Mouse (Mus musculus) duodenum, adult 2 months (tissue): ENCODE measurements around the gene Prpf8. TPM values are rescaled to one million over a fixed set of nuclear protein-coding genes. Genes with fewer than 3 reads are reported as not detected.

ENCODE experiments used
- polyA plus RNA-seq: library from polyadenylated mRNA; depleted of rRNA; stranded (reverse); fragments of >200 nt; gene quantifications from 2 replicates; pipeline ENCODE4 v1.2.3, GENCODE M21; 2012; ENCODE audit warnings: low replicate concordance; rRNA removed

Gene Prpf8
- 21.5 and 27.7 TPM in 2 replicates for polyA plus RNA-seq

DNA sequence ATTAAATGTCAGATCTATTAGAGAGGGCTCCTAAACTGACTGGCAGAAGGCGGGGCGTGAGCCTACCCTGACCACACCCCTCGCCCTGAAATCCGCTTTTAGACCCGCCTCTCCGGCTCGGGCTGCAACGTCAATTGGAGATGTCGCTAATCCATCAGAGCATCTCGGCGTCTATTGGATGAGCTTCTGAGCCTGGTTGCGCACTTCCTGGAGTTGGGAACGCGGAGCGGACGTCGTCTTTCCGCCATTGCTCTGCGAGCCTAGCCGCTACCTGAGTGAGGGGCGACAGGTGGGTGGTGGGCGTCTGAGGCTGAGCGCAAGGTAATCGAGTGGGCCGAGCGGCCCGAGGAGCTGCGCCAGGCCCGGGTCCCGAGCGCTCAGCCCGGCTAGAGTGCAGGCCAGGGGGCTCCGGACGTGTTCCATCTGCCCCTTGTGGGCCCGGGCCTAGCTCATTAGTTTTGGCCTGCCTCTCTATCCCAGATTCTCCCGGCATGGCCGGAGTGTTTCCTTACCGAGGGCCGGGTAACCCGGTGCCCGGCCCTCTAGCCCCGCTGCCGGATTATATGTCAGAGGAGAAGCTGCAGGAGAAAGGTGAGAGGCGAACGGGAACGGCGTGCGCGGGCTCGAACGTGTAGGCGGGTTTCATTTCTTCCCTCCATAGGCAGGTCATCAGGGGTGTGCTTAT, at the start of gene Prpf8:
Gene Prpf8, plus strand, starts transcription at position 216 of the 685 bp plus-strand sequence.

DNA sequence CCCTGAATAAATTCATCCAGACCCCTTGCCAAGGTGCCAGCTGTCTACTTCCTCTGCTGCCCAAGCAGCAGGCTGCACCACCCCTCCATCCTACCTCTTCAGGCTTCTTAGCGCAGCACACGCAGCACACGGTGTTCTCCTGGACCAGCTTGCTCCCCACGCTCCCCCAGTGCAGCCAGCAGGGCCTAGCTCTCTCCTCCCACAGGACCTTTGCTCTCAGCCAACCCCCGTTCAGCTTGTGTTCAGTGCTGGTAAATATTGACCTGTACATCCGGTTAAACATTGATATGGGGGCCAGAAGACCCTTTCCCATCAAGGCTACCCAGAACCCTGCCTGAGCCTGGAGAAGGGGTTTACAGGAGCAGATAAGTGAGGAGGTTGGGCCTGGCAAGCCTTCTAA, 47.3 kb upstream of the Prpf8 start, which contains the start of gene Serpinf2:
Gene Serpinf2, minus strand, starts transcription at position 229 of the 400 bp plus-strand sequence.

DNA sequence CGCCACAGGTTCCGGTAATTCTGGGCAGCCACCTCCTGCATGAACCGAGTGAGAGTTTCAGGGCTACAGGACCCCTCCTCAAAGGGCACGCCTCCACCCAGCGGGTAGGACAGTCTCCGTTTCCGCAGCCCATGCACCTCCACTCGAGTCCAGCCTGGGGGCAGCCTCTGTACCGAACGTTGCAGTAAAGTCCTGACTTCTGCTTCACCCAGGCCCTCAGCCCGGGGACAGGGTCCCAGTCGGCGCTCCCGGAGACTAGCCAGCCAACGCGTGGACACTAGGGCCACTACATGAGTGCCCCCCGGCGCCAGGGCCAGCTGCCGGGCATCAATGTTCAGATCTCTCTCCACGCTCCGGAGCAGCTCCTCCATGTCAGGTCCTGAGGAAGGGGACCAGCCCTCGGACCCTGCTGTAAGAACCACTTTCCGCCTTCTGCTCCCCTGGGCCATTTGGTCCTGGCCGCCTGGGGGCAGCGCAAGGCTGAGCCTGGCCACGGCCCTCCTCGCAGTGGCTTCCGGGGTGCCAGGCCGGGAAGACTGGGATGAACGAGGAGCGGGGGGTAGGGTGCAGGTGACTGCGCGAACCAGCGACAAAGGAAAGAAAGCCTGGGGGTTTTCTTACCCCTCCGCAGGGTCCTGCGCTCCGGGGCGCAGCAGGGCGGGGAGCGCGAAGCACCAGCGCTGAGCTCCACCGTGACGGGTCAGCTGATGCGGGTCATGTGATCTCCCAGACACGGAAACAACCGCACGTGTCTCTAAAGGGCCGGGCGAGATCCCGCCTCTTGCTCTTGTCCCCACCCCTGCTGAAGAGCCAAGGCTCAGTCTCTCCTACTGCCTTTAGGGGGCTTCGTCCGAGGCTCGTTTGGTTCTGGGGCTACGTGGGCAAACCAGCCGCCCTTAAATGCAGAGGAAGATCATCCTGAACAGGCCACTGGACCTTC, 32.4 kb upstream of the Prpf8 start, which contains the start of gene Wdr81:
Gene Wdr81, minus strand, starts transcription at position 727 of the 940 bp plus-strand sequence.

DNA sequence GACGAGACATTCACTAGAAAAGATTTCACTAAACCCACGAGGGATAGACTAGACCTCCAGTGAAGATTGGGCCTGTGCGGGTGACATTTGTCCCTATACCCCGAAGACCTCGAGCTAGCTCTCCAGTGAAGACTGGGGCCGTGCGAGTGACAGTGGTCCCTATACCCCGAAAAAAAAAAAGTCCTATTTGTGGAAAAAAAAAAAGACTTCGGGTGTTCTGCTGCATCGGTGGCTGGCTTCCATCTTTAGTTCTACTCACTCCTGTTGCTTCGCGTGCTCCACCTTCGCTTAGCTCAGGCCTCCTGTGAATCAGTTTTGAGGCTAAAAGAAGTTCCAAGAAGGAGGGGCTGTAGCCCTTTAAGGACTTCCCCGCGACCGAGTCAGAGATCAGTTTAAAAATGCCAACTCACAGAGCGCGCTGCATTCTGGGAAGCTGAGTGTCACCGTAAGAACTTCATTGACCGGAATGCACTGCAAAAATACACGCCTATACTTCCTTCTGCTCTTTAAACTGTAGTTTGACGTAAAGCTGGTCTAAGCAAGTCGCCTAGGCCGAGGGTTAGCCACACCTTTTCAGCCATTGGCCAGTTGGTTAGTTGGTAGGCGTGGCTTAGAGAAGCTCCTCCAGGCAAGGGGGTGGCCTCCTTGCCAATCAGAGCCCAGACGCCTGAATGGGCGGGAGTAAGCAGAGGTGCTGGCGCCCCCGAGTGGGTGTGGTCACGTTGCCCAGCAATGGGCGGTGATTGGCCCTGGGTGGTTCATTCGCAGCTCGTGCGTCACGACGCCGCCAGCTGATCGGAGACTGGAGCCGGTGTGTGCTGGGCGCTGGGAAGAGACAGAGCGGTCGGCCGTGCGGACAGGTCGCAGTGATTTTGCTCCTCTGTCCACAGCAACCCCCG, 25.5 kb upstream of the Prpf8 start, which contains the start of gene Tlcd2:
Gene Tlcd2, plus strand, starts transcription at position 872 of the 899 bp plus-strand sequence.

DNA sequence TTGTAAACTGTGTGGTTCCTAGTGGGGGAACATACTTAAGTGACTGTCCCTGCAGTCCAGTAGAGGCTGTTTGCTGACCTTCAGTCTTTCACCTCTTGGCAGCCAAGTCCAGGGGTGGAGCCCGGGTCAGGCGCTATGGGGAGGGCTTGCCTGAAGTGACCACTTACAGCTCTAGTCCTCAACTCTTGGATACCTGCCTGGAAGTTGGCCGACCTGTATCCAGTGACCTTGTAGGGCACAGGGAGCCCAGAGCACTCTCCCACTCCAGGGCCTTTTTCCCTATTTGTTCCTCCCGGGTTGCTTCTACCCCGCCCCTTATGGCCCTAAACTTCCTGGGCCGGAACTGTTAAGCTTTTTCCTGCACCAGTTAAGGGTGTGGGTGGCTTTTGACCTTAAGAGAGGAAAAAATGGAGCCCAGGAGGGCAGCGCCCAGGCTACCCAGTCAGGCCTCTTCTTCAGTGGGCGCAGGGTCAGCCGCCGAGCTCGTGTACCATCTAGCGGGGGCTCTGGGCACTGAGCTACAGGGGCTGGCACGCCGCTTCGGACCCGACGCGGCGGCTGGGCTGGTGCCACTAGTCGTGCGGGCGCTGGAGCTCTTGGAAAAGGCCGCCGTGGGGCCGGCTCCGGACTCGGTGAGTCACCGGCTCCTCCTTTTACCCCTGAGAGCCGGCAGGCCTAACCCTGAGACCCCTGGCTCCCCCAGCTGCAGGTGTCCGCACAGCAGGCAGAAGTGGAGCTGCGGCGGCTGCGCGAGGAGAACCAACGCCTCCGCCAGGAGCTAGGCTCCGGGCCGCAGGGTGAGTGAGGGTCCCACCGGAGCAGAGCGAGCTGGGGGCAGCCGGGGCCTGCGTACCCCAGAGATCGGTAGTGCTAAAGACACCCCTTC, 23.4 kb downstream of the Prpf8 start, which contains the start of gene Rilp:
Gene Rilp, plus strand, starts transcription at position 354 of the 886 bp plus-strand sequence.

DNA sequence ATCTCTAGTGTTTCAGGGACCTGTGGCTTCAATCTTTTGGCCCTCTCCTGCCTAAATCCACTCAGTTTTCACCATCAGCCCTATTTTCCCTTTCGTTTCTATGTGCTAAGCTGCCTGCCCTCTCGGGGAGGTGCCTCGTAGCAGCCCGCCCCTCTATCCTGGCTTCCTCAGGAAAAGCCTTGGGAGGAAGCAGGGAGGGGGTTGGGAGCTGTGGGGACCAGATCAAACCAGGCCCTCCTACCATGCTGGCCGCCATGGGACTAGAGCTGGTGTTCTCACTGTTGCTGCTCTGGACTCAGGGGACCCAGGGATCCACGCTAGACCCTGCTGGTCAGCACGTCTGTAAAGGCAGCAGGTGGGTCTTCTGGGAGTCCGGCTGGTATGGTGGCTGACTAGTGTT, 26.7 kb downstream of the Prpf8 start, which contains the start of gene Scarf1:
Gene Scarf1, plus strand, starts transcription at position 205 of the 400 bp plus-strand sequence.

DNA sequence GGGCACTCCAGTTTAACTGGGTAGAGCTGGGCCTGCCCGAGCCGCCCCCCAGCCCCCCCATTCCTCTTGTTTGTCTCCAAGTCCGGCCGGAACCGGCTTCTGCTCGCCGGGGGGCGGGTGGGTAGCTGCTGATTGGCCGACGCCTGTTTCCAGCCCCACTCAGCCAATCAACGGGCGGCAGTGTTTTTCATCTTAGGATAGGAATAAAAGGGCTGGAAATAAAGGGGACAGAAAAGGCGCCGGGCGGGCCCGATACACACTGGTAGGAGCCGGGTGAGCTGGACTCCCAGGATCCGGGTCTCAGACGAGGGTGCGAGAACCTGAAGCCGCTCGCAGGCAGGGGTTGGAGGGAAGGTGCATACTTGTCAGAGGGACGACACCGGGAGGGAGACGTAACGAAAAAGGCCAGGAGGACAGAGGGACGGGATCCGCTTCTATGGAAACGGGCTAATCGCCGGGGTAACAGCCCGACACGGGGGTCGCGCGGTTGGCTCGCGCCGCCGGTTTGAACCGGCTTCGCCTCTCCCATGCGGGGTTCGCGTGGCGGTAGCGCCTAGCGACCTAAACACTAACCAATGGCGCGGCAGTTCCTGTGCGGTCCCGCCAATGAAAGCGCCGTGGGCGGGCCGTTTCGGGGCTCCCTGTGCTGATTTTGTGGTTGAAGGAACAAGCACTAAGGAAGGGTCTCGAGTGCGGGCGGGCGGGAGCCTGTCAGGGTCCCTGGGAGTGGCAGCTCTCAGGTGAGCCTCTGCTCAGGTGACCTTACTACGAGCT, 45.0 kb downstream of the Prpf8 start, which contains the start of gene Slc43a2:
Gene Slc43a2, plus strand, starts transcription at position 226 of the 774 bp plus-strand sequence.

Other genes starting within 250 kb of the Prpf8 start
- 7.4 and 8.7 TPM in 2 replicates for gene Rpa1, start 138.5 kb upstream of the Prpf8 start, polyA plus RNA-seq
- gene Smyd4, start 138.4 kb upstream of the Prpf8 start, polyA plus RNA-seq: 0.58 and 2.1 TPM in 2 replicates
- 9.8 and 10.9 TPM in 2 replicates for gene Serpinf1, start 64.1 kb upstream of the Prpf8 start, polyA plus RNA-seq
- gene Serpinf2, start 47.2 kb upstream of the Prpf8 start, polyA plus RNA-seq: 3.2 and 3.3 TPM in 2 replicates
- gene Wdr81, start 32.1 kb upstream of the Prpf8 start, polyA plus RNA-seq: 13.6 and 13.8 TPM in 2 replicates
- gene Tlcd2, start 25.1 kb upstream of the Prpf8 start, polyA plus RNA-seq: 38.3 and 89.6 TPM in 2 replicates
- 11.0 and 15.7 TPM in 2 replicates for gene Rilp, start 23.3 kb downstream of the Prpf8 start, polyA plus RNA-seq
- gene Scarf1, start 26.7 kb downstream of the Prpf8 start, polyA plus RNA-seq: 9.0 and 11.0 TPM in 2 replicates
- gene Slc43a2, start 44.9 kb downstream of the Prpf8 start, polyA plus RNA-seq: 163 and 552 TPM in 2 replicates
- gene Pitpna, start 101.3 kb downstream of the Prpf8 start, polyA plus RNA-seq: 143 and 194 TPM in 2 replicates
- gene Inpp5k, start 144.2 kb downstream of the Prpf8 start, polyA plus RNA-seq: 18.2 and 22.7 TPM in 2 replicates
- 16.5 and 24.2 TPM in 2 replicates for gene Myo1c, start 163.7 kb downstream of the Prpf8 start, polyA plus RNA-seq
- 96.3 and 124 TPM in 2 replicates for gene Crk, start 192.4 kb downstream of the Prpf8 start, polyA plus RNA-seq
- 34.1 and 37.6 TPM in 2 replicates for gene Ywhae, start 246.1 kb downstream of the Prpf8 start, polyA plus RNA-seq